Mouse (Mus musculus): ENCODE results near the gene Gorasp2. TPM values are rescaled to one million over a fixed set of nuclear protein-coding genes. Genes with fewer than 3 reads are reported as not detected.

The Gorasp2 gene
- total RNA-seq, 2 experiments from 2014 or later, result 59.9 to 63.4 TPM

DNA sequence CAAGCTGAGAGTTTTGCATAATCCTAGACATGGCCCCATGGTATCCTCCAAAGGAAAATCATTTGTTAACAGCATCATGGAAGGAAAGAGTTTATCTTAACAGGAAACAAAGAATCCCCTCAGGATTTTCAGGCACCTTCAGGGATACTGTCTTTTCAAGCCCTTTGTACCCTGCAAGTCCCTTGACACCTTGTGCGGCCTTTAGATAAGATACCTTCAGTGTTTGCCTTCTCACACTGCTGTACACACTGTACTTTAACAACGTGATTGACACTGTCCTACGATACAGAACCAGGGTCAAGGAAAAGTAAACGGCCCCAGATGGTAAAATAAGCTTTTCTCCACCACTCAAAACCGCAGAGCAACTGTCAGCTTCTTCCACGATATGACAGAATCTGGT is 9.6 kb upstream of the Gorasp2 start:
- intact Hi-C loops (cut with DNase I), result no loop called here

DNA sequence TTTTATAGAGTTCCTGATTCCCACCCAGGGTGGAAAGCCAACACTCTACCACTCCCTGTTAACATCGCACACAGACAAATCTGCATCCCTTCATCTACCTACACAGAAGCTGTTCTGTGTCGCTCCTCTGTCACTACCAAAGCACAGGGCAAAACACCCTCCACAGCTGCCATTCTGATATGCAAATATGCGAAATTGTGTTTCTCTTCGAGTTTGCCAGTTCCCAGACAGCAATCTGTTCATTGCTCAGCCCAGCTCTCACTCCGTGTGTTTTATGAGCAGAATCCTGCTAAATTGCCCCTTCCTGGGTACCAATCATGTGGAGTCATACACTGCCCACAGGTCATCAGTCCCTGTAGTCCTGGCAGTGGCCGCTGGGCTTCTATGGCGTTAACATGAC is 4.3 kb upstream of the Gorasp2 start:
- intact Hi-C loops (cut with DNase I), result no loop called here
- no peak for DNase-seq

More for the DNA sequence above, 9.6 kb upstream of the Gorasp2 start:
- no peak for DNase-seq

DNA sequence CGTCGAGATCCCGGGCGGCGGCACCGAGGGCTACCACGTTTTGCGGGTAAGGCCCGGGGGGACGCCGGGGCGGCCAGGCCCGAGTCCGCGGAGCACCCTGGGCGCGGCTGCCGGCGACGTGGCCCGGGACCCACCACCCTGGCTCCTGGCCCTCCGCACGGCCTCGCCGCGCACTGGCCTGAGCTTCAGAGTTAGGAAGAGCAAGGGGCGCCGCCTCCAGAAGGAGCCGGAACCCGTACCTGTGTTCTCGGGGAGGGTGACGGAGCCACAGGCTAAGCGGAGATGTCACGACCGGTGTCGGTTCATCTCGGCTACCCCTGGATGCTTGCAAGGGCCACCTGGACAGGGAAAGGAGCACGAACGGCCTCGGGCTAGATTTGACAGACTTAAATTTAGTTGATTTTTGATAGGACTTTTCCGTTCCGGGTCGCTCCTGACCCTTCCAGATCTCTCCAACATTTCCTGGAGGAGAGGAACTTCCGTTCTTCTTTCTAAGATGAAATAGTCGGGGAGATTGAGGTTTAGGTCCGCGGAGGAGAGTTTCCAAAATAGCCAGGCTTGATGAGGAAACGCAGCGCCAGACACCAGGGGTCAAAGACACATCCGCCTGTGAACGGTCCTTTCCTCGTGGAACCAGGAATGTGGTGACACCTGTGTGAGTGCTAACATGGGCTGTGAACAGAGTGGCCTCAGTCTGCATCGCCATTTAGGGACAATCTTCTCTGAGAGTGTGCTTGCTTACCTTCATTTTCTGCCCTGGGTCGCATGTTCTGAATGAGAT is 529 bp downstream of the Gorasp2 start, which contains the start of gene Gm26558:
Gm26558 (minus strand) TSS at position 394 of the 781 bp plus-strand sequence.
- no peak for DNase-seq
- intact Hi-C loops (cut with DNase I), result no loop called here

DNA sequence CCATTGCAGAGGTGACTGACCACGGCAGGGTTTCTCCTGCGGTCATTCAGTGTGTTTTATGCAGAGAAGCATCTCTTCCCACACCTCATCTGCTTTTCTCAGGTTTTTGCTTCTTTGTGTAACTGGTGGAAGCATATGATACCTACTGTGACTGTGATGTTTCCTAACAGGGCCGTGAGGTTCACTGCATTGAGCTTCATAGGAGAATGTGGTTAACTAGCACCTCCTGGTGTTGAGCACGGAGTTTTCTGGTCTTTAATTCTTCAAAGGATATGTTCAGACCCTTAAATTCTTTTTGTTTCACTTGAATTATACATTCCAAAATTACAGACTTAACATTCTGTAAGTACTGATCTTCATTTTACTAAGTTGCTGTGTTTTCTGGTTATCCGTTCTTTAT is 2.4 kb downstream of the Gorasp2 start:
- intact Hi-C loops (cut with DNase I), result no loop called here
- no peak for DNase-seq

DNA sequence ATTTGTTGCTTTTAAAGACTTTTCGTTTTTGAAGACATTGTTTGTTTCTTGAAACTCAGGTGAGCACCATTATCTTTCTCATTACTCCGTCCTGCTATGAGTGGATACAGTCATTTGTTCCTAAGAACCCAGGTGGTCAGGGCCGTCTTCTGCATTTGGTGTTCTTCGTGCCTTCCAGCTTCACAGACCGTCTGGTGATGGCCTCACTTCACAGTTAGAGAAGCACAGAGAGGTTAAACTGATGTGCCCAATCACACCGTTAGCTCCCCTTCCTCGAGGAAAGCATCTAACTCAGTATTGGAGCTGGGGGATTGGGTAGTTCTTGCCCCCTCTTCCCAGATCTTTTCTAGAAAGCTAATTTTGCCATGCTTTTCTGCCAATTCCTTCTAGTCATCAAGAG is 5.6 kb downstream of the Gorasp2 start:
- no peak for DNase-seq
- intact Hi-C loops (cut with DNase I), result no loop called here

DNA sequence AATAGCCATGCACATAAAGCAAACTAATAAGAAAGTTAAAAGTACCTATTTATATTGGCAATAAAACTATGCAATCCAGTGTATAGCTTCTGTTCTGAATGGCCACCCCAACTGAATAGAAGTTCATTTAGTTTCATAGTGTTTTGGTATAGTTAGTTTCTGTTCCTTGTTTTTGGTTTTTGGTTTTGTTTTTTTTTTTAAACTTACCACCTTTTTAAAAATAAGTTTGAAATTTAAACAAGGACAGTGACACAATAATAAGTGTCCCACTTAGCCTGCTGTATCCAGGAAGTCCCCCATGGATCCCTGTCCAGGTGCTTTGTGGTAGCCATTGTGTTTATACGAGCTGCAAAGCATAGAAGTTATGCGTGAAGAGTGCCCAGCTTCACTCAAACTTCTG is 7.9 kb downstream of the Gorasp2 start:
- intact Hi-C loops (cut with DNase I), result no loop called here

DNA sequence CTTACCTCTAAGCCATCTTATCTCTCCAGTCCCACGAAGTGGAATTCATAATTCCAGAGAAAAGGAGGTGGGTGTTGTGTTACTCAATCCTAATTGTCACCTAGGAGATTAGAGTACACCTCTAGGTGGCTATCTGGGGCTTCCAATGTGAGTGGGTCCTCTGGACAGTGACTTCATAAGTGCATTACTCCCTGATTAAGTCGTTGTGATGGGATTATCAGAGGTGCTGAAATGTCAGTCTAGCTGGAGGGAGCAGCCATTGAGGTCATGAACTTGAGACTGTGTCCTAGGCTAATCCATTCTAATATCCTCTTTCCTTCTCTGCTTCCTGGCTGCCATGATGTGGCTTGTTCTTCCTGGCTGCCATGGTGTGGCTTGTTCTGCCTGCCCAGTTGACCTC is 8.5 kb downstream of the Gorasp2 start:
- intact Hi-C loops (cut with DNase I), result no loop called here
- no peak for DNase-seq

More for the DNA sequence above, 7.9 kb downstream of the Gorasp2 start:
- no peak for DNase-seq

DNA sequence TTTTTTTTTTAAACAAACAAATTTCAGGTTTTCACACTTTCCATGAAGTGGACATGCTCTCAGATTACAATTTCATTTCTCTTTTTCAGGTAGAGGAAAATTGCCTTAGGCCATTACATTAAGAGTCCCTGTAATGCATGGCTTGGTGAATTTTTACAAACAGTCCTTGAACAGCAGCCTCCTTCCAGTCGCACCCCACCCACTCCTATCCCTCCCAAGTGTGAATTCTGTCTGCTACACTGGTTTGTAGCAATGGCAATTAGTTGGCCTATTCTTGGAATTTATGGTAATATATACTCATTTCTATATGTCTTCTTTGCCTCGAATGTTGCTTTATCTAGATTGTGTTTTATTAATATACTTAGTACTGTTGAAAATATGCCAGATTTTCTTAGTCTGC is 11.1 kb downstream of the Gorasp2 start:
- DNase-seq, result no peak
- intact Hi-C loops (cut with DNase I), result no loop called here

DNA sequence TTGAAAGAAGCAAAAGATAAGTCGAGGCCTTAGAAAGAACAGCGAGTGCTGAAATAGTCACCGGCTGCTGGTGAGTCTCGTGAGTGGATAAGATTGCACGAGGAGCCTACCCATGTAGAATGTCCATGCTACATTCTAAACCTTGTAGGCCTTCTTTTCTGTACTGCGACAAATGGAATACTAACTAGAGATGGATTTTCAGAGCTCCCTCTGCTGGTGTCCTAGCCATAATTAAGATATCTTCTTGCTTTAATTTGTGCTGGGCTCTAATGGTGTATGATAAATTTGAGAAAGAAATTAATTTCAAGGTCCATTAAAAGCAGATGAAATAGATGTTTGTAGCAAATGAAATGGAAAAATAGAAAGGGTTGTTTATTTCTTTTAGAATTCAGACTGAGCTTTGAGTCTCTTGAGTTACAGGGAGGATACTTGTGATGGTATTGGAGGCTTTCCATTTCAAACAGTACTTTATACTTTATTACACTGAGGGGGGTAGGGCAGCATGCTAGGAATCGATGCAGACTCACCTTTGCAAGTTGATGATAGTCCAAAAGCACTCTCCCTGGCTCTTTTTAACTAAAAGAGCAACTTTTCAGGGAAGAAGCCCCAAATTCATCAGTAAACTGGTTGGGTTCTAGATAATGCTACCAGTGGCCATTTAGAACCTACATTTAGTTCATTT is 12.2 kb downstream of the Gorasp2 start:
- peak in 1 of 2 experiments; percentile 22 for DNase-seq
- intact Hi-C loops (cut with DNase I), result no loop called here

DNA sequence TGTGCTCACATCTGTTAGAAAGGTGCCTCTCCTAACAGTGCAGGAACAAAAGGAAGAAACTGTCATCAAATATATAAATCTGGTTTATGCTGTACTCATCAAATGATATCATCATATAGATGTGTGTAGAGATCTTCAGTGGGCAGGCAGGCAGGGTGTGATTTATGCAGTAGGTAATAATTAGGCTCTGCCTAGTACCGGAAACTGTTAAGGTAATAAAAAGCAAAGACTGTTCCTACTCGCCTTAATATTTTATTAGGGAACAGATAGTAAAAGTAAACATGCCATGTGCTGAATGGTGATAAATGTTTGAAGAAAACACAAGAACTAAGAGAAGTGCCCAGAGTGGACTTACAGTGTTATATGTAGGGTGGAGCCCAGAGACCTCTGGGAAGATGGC is 20.9 kb downstream of the Gorasp2 start:
- DNase-seq, result no peak
- intact Hi-C loops (cut with DNase I), result no loop called here

DNA sequence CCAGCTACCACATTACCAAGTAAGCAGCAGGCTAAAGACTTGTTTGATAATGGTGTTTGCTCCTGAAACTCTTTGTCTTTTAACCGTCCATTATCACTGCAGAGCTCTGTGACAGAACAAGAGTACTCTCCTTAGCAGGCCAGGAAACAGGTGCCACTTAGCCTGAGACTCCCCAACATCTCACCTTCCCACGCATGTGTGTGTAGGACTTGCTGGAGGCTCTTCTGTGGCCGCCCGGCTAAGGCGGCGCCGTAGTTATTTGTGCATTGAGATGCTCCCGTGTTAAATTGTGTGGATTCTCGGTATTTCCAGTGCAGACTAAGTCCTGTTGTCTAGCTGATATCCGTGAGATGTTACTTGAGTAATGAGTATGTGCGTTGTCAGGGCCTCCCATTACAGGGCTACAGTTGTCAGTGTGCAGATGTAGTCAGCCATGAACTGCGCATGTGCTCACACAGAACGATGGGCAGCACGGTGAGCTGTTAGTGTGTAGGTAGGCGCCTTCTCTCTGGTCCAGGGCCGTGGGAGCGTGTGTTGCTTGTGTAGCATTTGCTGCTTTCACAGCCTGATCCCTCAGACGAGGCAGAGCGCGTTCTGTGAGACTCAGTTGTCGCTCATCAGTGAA is 27.2 kb downstream of the Gorasp2 start:
- intact Hi-C loops (cut with DNase I), result no loop called here
- DNase-seq, result no peak

DNA sequence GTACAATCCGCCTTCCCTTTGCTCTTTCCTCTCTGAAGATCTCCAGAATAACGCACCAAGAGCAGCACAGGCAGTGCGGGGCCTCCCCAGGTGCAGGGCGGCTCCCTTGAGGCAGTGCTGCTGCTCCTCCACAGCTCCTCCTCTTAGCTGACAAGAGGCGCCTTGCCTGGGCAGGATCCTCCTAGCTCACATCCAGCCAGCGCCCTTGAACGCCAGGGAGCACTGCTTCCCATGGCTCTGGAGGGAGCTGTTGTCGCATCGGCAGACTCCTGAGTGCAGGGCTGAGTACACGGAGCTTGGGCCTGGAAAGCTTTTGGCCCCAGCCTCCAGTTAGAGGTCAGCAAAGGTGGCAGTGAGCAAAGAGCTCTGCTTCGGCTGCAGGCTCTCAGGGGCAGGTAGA is 28.8 kb downstream of the Gorasp2 start:
- intact Hi-C loops (cut with DNase I), result no loop called here
- DNase-seq, result peak in 1 of 2 experiments; percentile 18

DNA sequence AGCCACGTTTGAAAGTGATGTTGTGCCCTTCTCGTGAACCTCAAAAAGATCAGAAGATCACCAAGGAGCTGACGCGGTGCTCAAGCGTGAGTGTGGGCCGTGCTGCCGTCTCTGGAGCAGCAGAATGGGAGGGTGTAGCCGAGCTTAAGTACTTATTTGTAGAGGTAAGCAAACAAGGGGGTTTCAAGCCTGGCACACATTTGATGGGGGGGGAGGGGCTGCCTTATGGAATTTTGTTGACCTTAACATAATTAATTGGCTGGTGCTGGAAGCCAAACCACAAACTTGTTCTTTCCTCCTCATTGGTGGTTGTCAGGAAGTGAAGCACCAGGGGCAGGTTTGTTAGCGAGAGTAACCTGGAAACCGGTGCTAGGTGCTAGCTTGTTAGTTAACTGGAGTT is 34.3 kb downstream of the Gorasp2 start:
- DNase-seq, result no peak
- intact Hi-C loops (cut with DNase I), result no loop called here

DNA sequence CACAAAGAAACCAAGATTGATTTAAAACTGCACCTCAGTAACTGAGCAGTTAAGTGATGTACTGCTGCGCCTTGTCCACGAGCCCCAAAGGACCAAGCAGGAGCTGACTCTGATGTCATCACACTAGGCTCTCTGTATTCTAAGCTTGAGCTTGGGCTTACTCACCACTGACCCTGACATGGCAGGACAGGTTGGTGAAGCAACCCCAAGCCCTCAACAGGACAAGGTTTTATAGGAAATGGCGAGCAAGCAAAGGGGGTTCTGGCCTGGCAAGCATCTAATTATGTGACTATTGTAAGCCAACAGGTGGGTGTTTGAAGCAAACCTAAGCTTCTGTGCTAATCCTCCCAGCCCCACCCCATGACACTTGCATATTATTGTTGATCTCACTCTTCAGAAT is 39.5 kb downstream of the Gorasp2 start:
- DNase-seq, result no peak
- intact Hi-C loops (cut with DNase I), result no loop called here

DNA sequence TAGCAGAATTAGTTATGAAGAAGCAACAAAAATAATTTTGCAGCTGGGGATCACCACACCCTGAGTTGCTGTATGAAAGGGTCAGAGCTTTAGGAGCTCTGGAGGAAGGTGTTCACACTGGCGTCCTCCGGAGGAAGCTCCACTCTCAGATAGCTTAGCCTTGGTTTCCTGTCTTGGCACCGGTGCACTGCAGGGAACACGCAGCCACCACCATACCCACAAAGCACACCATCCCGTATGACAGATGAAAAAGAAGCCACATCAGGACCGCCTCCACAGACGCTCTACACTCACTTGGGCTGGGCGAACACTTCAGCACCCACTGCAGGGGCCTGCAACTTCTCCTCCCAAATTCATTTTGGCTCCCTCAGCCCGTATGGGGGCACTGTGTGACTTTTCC is 40.2 kb downstream of the Gorasp2 start:
- intact Hi-C loops (cut with DNase I), result no loop called here
- no peak for DNase-seq

DNA sequence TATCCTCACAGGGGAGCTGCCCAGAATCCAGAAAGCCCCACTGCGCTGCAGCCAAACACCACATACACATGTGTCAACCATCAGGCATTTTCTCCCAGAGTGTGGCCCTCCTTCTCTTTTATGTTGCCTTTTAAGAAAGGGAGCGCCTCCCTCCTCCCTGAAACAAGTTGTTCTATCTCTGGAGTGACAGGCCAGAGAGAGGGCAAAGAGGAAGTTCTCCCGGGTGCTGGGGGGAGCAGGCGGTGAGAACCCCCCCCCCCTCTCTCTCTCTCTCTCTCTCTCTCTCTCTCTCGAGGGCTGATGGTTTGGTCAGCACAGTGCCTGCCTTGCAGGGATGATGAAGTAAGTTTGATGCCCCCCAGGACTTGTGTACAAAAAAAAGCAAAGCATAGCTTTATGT is 41.0 kb downstream of the Gorasp2 start:
- intact Hi-C loops (cut with DNase I), result no loop called here
- no peak for DNase-seq

DNA sequence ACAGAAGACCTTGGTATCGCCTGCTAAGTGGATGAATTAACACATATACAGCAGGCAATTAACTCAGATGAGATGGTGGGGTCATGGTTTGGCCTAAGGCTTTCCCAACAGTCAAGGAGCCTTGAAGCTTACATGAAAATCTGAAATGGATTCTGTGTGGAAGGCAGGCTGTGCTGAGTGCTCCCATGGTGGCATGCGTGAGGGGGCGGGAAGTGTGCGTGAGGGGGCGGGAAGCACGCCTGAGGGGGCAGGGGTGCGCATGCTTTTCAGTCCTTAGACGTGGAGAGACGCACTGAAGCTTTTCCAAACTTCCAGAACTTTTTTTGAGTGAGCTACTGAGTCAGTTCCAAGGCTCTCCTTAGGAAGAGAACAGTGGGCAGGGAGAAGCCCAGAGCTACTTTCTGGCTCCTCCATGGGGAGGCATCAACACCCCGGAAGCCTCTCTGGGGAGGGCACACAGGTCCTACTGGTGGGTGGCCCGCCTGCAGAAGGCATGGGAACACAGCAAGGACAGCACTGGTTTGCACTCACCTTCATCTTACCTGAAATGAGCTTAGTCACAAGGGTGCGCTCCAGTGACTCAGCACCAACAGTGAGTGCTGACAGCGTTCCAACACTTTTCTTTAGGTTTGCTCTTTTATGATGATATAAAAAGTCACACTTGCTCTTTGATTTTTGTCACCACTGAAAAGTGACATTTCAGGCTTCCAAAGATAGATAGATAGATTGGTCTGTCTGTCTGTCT is 47.8 kb downstream of the Gorasp2 start:
- DNase-seq, result no peak
- intact Hi-C loops (cut with DNase I), result loop anchor here (5.0 kb wide), 1 partner anchor 113 kb away; no protein-coding TSS in a partner anchor

DNA sequence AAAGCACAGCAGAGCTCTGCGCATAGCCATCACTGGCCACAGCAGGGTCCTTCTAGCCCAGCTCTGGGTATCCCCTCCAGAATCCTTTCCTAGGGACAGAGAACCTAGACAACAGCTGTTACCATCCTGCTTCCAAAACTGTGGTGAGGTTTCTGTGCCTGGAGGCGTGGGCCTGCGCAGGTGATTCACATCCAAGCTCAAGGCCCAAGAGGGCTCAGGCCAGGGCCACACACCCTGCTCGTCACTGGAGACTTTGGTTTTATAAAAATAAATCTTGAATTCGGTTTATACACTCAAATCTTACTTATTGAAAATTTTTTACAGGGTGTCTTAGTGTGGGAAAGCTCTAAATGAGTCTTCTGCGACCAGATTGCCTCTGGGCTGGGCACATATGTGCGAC is 48.9 kb downstream of the Gorasp2 start:
- intact Hi-C loops (cut with DNase I), result no loop called here
- no peak for DNase-seq

DNA sequence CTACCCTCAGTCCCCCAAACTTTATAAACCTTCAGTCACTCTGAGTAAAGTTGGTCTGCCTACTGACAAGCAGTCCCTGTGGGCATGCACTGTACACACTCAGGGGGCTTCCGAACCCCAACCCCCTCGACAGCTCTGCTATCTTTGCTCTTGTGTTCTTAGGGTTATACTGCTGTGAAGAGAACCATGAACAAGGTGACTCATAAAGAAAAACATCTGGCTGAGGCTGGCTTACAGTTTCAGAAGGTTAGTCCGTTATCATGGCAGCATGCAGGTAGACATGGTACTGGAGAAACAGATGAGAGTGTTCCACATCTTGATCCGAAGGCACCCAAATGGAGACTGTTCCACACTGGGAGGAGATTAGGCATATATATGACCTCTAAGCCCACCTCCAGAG is 49.5 kb downstream of the Gorasp2 start:
- DNase-seq, result no peak
- intact Hi-C loops (cut with DNase I), result no loop called here

DNA sequence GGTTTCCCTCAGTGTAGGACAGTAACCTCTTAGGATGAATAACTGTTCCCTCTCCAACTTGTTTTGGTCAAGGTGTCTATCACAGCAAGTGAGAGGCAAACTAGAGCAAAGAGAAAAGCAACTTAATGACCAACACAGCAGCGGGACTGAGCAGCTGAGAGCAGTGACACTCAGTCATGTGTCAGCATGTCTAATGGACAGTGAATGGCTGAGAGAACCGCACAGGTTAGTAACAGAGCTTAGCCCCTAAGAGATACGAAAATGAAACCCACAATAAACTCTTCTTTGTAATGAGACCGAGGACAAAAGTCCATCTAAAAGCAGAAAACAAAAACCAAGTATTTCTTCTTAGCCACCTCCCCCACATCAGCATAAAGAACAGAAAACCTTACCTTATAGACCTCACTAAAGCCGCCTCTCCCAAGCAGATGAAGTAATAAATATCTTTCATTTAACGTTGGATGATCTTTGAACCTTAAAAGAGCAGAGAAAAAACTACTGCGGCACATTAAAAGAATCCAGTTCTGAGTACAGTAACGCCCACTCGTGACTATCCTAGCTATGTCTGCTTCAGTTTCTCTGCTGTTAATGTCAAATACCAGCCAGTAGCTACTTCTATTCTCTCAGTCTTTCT is 62.4 kb downstream of the Gorasp2 start:
- intact Hi-C loops (cut with DNase I), result no loop called here
- no peak for DNase-seq
